Mouse (Mus musculus): ENCODE data around the gene Tfg.

Gene Tfg

DNA sequence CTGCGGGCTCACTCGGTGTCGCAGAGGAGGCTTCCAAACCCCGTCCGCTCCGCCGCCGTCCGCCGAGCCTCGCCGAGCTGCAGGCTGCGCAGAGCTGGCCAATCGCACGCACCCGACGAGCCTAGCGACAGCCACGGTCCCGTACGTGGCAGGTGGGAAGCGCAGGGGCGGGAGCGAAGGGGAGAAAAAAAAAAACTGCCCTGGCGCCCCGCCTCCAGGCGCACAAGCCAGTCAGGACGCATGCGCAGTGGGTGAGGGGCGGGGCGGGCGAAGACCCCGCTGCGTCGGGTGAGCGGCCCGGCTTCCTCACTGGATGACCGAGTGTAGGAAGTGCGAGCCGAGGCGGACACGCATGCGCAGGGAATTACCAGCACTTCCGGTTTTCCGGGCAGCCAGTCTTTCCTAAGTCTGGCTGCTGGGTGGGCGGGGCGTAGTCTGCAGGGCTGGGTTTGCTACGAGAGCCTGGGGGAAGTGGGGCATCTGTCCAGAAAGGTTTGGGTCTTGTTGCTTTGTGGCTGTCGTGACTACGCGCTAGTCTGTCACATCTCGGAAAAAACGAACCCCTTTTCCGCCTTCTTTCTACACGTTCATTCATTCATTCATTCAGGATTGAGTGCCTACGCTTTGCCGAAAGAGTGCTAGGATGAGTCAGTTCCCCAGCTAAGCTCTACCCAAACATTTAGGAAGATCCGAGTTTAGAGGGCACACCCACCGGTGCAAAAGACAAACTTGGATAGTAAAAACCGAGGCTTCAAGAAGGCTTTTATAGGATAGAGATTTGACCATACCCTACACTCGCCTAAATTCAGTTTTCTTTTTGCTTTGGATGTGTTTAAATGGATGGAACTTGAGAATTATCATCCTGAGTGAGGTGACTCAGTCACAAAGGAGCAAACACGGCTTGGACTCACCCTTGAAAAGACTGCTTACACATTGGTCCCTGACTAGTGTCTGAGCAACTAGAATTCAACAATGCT is at the start of gene Tfg:
TSS of gene Tfg (minus strand) at position 227 of the 977 bp plus-strand sequence.
- peak; percentile 91 for DNase-seq (ENCODE audit: low spot score)

DNA sequence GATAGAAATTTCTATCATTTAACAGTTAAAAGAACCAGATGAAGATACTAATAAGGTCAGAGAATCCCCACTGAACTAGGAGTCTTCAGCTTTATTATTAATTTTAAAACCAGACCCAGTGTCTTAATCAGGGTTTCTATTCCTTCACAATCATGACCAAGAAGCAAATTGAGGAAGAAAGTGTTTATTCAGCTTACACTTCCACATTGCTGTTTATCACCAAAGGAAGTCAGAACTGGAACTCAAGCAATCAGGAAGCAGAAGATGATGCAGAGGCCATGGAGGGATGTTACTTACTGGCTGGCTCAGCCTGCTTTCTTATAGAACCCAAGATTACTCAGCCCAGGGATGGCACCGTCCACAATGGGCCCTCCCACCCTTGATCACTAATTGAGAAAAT is 11.8 kb upstream of the Tfg start:
- no peak for DNase-seq (ENCODE audit: low spot score)

DNA sequence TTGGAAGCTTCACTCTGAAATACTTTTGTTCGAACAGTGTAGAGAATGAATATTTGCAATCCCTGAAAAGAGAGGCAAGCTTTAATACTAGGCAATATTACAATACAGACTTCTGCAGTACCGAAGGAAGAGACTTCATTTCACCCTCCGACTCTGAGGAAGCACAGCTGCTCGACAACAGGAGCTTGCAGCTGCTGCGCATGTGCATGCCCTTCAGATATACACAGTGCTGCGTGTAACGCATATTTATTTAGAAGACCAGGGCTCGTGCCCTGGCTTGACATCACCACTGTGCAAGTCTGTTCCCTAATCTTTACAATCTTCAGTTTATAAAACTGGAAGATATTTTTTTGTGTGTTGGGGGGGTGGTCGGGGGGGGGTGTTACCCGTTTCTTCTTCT is 7.7 kb upstream of the Tfg start:
- DNase-seq (ENCODE audit: low spot score) = no peak

DNA sequence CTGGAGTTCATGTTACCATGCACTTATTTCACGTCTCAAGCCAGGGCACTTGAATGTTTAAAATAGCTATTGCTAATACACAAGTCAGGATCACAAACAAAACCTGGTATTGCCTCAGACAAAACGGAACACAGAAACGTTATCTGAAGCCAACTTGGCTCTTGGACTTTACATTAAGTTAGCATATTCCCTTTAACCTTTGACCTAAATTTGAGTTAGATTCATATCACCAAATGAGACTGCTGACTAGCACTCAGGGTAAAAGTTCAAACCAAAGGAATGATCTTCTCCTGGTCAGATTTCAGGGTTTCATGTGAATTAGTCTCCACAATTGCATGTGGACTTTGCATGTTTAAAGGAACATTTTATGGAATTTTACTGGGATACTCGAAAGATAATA is 5.1 kb upstream of the Tfg start:
- no peak for DNase-seq (ENCODE audit: low spot score)

DNA sequence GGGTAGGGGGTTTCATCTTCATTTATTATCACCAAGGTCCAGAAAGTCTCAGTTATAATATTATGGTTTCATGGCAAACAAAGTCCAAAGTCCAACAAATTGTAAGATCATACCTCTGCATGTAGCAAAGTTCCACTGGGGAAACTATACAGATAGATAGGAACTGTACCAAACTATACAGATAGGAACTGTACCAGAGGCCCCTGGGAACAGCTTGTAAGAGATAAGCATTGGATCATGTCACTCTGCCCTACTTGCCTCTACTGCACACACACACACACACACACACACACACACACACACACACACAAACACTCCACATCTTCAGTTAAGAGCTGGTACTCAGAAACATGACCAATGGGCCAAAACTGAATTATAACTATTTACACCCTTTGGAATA is 1.8 kb upstream of the Tfg start:
- DNase-seq (ENCODE audit: low spot score) = no peak

DNA sequence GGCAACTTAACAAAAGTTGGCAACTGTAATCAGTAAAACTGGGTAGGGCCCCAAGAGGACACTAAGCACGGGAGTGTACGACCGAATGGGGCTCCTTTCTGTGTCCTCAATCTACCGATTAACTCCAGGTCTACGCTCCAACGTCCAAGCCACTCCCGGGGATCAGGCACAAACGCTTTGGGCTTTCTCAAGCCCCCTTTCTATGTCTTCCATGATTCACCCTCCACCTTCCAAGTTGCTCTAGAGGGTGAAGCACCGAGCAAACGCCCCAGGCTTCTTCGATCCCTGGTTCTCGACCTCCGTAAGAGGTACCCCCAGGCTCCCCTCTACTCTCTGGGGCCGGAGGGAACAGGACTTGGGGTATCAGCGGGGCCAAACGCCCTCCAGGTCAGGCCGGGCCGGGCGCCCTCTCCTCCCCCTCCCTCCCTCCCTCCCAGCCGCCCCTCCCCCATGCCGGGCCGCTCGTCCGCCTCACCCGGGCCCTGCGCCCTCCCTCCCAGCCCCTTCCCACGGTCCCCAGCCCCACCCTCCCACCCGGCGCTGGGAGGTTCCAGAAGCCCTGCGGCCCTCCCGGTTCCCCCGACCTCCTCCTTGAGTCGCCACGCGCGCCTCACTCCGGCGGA is 582 bp downstream of the Tfg start:
- DNase-seq (ENCODE audit: low spot score) = peak; percentile 31

DNA sequence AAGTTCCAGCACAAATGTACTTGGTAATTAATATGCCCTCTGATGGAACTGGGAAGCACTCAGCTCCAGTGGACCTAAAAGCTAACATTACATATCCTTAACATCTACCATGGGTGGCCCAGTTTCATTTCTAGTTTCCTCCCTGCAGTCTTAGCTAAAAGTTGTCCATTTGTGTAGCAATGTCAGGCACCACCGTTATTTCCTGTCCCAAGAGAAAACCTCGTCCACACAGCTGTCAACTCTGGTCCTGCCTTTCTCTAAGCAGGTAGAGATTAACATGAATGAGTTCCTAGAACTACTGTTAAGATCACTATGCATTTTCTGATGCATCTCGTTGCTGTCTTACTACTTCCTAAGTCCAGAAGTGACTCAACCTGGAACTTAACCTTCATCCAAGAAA is 1.6 kb downstream of the Tfg start:
- DNase-seq (ENCODE audit: low spot score) = no peak

DNA sequence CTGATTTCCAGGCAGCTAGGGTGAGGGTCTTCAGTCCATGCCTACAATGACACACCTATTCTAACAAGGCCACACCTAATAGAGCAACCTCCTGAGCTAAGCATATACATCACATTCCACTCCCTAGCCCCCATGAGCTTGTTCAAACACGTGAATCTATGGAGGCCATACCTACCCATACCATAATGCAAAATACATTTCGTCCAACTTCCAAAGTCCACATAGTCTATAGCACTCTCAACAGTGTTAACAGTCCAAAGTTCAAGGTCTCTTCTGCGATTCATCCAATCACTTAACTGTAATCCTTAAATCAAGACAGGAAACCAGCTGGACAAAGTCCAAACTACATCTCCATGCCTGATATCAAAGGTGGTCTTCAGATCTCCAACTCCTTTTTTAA is 7.2 kb downstream of the Tfg start:
- no peak for DNase-seq (ENCODE audit: low spot score)

DNA sequence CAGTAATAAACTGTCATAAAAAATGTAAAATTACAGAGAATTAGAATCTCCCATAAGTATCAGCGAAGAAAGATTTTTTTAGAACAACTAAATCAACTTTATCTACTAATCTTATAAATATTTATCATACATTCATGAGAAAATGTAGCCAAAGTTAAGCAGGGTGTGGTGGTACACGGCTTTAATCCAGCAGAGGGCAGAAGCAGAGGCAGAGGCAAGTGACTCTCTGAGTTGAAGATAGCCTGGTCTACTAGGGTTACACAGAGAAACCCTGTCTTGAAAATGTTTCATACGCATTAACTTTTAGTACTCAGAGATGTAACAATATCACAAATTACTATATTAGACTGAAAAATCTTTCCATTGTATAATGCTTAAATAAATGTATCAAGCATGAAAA is 11.5 kb downstream of the Tfg start:
- no peak for DNase-seq (ENCODE audit: low spot score)

DNA sequence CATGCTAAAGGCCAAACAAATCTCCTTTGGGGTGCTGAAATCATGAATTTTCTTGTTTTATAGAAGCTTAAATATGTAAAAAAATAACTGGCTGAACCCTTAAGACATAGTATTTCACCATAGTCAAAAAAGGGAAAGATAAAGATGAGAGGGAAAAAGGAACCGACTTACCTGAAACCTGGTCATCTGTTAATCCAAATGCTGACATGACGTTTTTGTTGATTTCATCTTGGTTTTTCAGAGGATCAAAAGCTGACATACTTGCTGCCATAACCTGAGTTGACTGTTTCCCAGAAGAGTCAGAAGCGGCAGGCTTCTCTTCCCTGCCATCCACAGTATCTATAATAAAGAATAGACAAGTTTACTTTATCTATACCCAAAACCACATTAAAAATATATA is 16.4 kb downstream of the Tfg start:
- DNase-seq (ENCODE audit: low spot score) = no peak

DNA sequence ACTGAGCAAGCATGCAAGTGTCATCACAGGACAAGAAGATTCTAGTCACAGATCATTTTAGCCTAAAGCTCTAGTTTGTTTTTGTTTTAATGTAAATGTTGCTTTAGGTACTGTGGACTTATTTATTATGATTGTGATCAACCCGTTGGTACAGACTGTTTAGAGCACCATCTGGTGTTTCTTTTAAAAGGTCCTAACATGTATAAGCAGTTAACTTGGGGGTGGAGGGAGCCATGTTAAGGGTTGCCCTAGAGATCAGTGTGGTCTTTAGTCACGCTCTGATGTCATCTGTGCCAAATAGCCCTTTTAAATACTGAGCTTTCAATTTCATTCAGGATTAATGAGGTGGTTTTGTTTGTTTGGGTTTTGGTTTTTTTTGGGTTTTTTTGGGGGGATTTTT is 20.8 kb downstream of the Tfg start:
- no peak for DNase-seq (ENCODE audit: low spot score)

DNA sequence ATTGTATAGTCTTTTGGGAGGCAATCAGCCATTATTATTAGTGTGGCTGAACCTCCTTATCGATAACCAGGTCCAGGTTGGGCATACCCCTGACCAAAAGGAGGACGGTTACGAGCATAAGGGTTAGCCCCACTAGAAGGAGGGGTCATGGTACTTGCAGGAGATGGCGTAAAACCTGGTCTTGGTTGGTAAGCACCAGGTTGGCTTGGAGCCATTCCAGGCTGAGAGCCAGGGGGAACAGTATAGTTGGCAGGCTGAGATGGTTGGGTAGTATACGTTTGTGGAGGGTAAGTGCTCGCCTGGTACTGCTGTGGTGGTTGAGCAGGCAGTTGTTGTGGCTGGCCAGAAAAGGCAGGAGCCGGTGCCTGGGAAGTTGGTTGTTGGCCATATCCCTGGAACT is 26.5 kb downstream of the Tfg start:
- DNase-seq (ENCODE audit: low spot score) = no peak

DNA sequence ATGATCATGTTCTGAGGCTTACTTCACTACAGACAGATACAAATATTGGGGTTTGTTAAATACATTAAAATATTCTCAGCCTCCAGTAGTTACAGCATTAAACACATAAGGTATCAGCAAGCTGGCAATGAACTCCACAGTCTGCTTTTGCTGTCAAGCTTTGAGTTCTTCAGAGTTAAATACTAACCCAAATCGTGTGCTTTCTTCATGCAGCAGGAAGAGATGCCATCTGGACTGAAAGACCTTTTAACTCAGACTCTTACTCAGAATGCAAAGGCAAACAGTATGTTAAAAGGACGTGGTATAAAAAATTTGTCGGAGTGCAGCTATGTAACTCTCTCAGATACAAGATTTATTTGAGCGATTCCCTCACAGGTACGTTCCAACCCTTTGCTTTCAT is 30.5 kb downstream of the Tfg start:
- no peak for DNase-seq (ENCODE audit: low spot score)

DNA sequence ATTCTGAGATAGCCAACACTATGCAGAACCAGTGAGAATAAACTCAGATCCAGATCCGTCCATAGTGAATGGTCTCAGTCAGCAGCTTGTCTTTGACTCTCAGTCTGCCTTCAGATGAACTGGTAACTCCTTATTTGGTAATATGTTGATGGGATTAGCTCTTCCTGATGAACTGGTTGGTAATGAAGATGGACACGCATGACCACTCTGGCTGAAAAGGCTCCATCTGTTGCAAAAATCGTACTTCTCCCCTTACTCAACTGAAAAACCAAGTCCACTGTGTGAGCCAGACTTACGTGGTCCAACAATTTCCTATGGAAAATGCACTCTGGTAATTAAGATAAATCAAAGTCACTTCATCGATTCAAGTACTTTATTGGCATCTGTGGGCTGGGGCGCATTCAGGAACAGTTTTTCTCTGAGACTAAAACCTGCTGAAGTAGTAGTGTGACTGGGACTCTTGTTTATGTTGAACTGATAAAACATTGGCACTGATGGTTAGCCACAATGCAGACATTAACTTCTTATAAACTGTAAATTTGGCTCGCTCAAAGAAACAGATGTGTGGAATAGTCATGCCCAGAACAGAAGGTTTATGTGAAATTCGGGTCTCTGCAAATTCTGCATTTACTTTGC is 36.1 kb downstream of the Tfg start:
- no peak for DNase-seq (ENCODE audit: low spot score)

DNA sequence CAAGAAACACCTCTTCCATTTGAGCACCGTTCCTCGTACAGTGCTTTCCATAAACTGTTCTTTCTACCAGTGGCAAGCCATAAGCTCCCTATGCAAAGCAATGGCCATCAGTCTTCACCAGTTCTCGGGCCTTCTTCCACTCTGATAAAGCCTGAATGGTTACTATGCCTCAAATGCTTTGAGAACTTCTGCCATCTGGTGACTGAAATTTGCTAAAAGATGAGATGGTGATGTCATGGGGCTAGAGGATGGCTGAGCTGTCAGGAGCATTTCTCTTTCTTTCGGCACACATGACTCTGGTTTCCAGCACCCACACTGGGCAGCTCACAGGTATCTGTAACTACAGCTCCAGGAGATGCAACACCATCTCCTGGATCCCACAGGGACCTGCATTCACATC is 40.1 kb downstream of the Tfg start:
- DNase-seq (ENCODE audit: low spot score) = no peak

DNA sequence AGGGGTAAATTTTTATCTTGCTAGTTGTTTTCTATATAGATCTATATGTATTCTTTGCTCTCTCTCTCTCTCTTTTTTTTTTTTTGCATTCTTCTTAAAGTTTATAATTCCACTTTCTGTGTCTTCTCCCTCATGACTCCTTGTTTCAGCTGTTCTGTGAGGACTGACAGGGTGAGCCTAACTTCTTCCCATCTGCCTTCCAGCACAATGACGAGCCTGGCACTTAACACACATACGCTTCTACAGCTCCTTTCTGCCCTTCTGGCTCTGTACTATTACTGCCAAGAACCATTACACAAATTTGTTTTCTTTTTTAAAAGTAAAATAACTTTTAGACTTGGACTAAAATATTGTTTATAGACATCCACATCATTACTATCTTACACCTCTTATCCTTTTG is 43.8 kb downstream of the Tfg start:
- DNase-seq (ENCODE audit: low spot score) = no peak

DNA sequence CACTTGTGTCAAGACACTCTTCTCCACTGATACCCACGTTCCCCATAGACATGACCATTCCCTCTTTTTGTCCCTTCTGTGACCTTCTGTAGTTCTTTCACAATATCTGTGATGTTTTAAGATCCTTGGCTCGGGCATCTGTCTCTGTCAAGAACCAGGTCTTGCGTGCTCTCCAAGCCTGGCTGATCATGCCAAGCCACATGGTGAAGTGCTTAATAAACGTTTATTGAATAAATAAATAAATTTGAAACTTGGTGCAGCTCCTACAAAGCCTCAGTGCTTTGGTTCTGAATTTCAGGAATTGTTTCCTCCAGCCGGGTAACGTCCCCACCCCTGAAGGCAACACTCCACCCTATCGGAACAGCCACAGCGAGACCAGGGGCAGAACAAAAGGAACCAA is 46.3 kb downstream of the Tfg start:
- DNase-seq (ENCODE audit: low spot score) = no peak

DNA sequence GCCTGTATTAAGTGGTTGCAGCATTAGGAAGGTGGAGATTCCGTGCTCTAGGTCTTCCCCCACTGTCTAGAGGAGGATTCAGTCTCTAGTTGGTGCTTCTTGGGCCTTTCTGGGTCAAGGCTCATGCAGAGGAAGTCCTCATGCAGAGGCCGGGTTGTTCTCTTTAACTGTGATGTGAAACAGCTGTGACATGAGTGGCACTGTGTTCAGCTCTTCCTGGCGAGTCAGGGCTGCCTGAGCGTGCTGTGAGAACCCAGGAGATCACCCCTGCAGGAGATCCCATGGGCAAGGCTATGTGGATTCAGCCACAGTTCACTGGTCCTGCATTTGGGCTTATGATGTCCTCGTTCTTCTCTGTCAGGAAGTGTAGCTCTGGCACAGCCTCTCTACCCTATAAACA is 47.7 kb downstream of the Tfg start:
- DNase-seq (ENCODE audit: low spot score) = no peak

DNA sequence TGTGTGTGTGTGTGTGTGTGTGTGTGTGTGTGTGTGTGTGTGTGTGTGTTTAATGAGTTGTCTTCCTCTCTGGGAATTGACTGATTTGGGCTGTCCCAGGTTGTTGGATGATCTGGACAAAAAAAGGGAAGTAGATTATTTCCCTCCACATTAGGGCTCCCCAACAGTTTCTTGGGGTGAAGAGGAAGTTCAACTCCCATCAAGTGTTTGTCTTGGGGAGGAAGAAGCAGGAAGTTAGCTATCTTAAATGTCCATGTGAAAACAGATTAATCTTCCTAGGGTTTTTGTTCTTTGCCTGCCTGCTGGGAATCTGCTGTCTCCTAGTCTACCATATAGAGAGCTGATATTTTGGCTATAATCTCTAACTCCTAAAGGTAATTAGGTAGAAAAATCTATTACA is 58.4 kb downstream of the Tfg start:
- no peak for DNase-seq (ENCODE audit: low spot score)

DNA sequence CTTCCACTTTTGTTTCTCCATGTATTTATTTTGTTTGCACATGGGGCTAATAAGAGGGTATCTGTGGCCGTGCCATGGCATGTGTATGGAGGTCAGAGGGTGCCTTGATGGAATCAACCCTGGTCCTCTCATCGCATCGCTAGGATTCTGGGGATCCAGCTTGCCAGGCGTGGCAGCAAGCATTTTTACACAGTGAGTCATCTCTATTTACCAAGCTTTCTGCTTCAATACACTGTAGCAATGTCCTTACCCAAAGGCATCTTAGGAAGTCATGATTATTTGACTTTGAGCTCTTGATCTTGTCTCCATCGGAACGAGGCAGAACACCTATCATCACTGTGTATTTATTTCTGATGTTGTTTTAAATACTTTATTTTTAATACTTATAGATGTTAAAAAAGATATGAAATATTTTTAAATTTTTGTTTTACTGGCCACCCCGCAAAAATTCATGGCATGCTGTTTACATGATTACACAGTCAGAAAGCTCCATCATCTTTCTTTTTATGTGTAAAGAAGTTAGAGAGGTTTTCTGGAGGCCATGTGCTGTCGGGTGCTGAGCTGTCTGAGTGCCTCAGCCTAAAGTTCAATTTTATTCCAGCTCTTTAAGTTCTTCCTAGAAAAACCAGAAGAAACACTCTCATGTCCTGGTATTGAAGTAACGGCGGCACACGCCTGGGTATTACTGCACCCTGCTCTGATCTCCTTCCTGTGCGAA is 61.9 kb downstream of the Tfg start:
- no peak for DNase-seq (ENCODE audit: low spot score)

DNA sequence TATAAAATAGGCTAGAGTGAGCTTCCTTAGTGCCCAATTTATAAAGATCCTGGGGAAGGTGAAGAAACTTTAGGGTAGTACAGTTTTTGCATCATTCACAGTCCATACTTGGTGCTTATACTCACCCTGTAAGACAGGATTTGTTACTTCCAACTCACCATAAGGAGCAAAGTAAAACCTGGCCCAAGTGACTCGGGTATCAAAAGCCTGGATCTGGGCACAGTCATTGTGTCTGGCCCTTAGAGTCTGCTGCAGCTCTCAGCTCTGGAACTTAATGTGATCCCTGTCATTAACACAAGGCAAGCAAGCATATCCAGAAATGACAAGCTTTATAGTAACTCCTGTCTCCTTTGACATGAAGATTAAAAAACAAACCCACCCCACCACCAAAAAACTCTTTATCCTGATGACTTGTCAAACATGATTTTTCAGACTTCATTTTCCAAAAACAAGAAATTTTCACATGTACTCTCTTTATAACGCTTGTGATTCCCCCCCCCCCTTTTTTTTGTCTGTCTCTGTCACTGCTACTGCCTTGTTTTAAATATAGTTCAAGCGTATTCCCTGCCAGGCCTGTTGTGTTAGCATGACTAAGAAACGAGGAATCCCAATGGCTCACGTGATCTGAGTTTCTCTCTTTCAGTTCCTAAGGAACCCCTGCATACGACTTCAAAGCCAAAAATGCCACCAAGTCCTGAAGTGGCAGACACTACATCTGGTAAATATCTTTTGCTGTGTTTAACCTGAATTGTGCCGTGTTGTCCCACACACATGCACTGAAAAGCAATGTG is 70.7 kb downstream of the Tfg start:
- no peak for DNase-seq (ENCODE audit: low spot score)

DNA sequence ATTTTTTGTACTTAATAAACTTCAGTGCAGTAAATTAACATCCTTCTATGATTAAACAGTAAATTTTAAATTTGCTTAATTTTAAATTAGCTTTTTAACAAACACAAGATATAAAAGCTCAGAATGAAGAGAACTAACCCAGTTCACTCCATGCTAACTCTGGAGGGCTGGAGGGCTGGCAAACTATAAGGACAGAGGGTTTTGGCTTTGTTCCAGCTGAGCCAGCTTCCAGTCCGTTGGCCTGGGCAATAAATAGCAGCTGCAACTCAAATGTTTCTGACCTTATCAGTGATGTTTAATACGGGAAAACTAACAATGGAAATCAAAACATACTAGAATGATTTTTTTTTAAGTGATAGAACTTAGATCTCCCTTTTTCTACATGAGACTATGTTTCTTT is 72.0 kb downstream of the Tfg start:
- DNase-seq (ENCODE audit: low spot score) = no peak
